Mouse (Mus musculus) 3134 (cell line): Measurements from ENCODE around the gene Gm37240.

ENCODE experiments used
- DNase-seq: peaks from one replicate; pipeline ENCODE4 v3.0.0-alpha.2; 2011; ENCODE audit warnings: low spot score; ENCODE audit not compliant: insufficient read length; ENCODE audit errors: extremely low read depth

Gene Gm37240

GRCm38 (mm10) chr3:85310401-85310989, 576.8 kb downstream of the Gm37240 start:
- no peak for DNase-seq

GRCm38 (mm10) chr3:85309168-85309567, 578.1 kb downstream of the Gm37240 start:
- no peak for DNase-seq

- DNase-seq = no peak
These were observed 578.6 kb downstream of the Gm37240 start for GRCm38 (mm10) chr3:85308706-85309105.

- DNase-seq = no peak
These were observed 585.5 kb downstream of the Gm37240 start for GRCm38 (mm10) chr3:85301851-85302250.

GRCm38 (mm10) chr3:85301336-85301735, 586.0 kb downstream of the Gm37240 start:
- DNase-seq = no peak

GRCm38 (mm10) chr3:85299649-85300550, 587.4 kb downstream of the Gm37240 start:
- DNase-seq = no peak

GRCm38 (mm10) chr3:85295229-85295628, 592.1 kb downstream of the Gm37240 start:
- peak; percentile 38 for DNase-seq

- DNase-seq = no peak
These were observed 599.7 kb downstream of the Gm37240 start for GRCm38 (mm10) chr3:85287627-85288026.

- DNase-seq = peak; percentile 77
These were observed 602.8 kb downstream of the Gm37240 start for GRCm38 (mm10) chr3:85284483-85284882.

GRCm38 (mm10) chr3:85282816-85283215, 604.5 kb downstream of the Gm37240 start:
- DNase-seq = no peak

GRCm38 (mm10) chr3:85275075-85275474, 612.2 kb downstream of the Gm37240 start:
- DNase-seq = peak; percentile 61

GRCm38 (mm10) chr3:85271491-85271890, 615.8 kb downstream of the Gm37240 start:
- no peak for DNase-seq

GRCm38 (mm10) chr3:85264963-85265362, 622.4 kb downstream of the Gm37240 start:
- no peak for DNase-seq

GRCm38 (mm10) chr3:85264546-85264945, 622.8 kb downstream of the Gm37240 start:
- DNase-seq = no peak

GRCm38 (mm10) chr3:85254526-85254925, 632.8 kb downstream of the Gm37240 start:
- DNase-seq = no peak

- peak; percentile 13 for DNase-seq
These were observed 635.7 kb downstream of the Gm37240 start for GRCm38 (mm10) chr3:85251631-85252030.

- DNase-seq = no peak
These were observed 641.2 kb downstream of the Gm37240 start for GRCm38 (mm10) chr3:85246131-85246530.

- no peak for DNase-seq
These were observed 650.8 kb downstream of the Gm37240 start for GRCm38 (mm10) chr3:85236546-85236945.

- no peak for DNase-seq
These were observed 654.5 kb downstream of the Gm37240 start for GRCm38 (mm10) chr3:85232846-85233245.

GRCm38 (mm10) chr3:85222046-85222445, 665.3 kb downstream of the Gm37240 start:
- no peak for DNase-seq

- DNase-seq = no peak
These were observed 672.4 kb downstream of the Gm37240 start for GRCm38 (mm10) chr3:85214926-85215325.

GRCm38 (mm10) chr3:85212751-85213350, 674.5 kb downstream of the Gm37240 start:
- DNase-seq = no peak
